Mouse (Mus musculus) lung, adult 18-20 months (tissue): ENCODE measurements around the gene Gm20843.
"Not testable (repeated sequence)": the region's sequence is repeated elsewhere in the genome, so short reads cannot be mapped to it uniquely, and the experiment has no call there.

Experiments
- DNase-seq, 2 experiments: peaks; one replicate each; pipeline ENCODE4 v3.0.0; 2022; ENCODE audit warnings: mixed read lengths in 2 of 2

Gm20843 gene

DNA sequence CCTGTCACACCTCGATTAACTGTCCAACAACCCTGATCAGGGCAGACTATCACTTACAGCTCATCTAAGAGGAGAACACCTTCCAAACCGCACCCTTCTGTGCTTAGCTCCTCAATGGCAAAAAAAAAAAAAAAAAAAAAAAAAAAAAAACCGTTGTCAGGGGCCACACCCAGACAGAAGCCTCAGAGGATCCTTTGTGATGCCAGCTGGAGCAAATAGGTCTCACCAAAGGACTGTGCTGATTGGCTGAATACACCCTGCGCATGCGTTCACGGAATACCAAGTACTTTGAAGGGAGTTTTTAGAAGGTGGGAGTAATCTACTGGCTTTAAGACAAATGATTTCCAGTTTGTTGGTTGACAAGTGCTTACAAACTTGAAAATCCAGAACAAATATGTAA is at the start of gene Gm20843:
Gene Gm20843, minus strand, starts transcription at position 101 of the 400 bp plus-strand sequence.
- not testable (repeated sequence) for DNase-seq
